Mouse (Mus musculus) ES-E14 (cell line): ENCODE measurements around the gene Colgalt2. TPM values are rescaled to one million over a fixed set of nuclear protein-coding genes. Genes with fewer than 3 reads are reported as not detected.
A peak's percentile ranks its signal among the peaks of the same experiment; 100 is the strongest.

Experiments used
- DNase-seq: peaks from one replicate; pipeline ENCODE4 v3.0.0-alpha.2; 2013; ENCODE audit warnings: low read depth, low spot score
- H3K27ac ChIP-seq: 2 replicates; pipeline ENCODE4 v1.5.1; 2012; ENCODE audit warnings: low read depth, mild to moderate bottlenecking, low read length, moderate library complexity, mixed read lengths; ENCODE audit not compliant: poor library complexity, insufficient read depth, severe bottlenecking
- H3K36me3 ChIP-seq: 2 replicates; pipeline ENCODE4 v1.6.1; 2012; ENCODE audit warnings: mild to moderate bottlenecking, low read length, moderate library complexity, mixed read lengths; ENCODE audit not compliant: control insufficient read depth, poor library complexity, insufficient read depth, severe bottlenecking
- H3K4me1 ChIP-seq, 2 experiments: fragments of 150-350 bp in 1 of 2; sonication (generic) in 1 of 2; 2 replicates each; pipeline ENCODE4 v1.6.1; 2012; ENCODE audit warnings: low read length in 2 of 2, mild to moderate bottlenecking in 1 of 2, mixed read lengths in 1 of 2; ENCODE audit not compliant: control insufficient read depth in 2 of 2, insufficient read depth in 2 of 2, poor library complexity in 1 of 2
- H3K4me3 ChIP-seq, 2 experiments: fragments of 150-350 bp in 1 of 2; sonication (generic) in 1 of 2; 2 replicates each; pipeline ENCODE4 v1.5.1; 2012; ENCODE audit warnings: low read length in 2 of 2, low read depth in 1 of 2, mild to moderate bottlenecking in 1 of 2, mixed read lengths in 1 of 2; ENCODE audit not compliant: insufficient read depth in 1 of 2, poor library complexity in 1 of 2, severe bottlenecking in 1 of 2
- H3K9ac ChIP-seq: 2 replicates; pipeline ENCODE4 v1.6.1; 2012; ENCODE audit warnings: low read depth, mild to moderate bottlenecking, low read length, mixed read lengths; ENCODE audit not compliant: poor library complexity, insufficient read depth, severe bottlenecking
- H3K9me3 ChIP-seq: fragments of 150-350 bp; sonication (generic); 2 replicates; pipeline ENCODE4 v1.6.1; 2012; ENCODE audit warnings: low read depth, mild to moderate bottlenecking, low read length; ENCODE audit not compliant: control insufficient read depth, insufficient read depth
- CHD2 ChIP-seq: IDR thresholded peaks from 2 replicates; pipeline ENCODE4 v1.6.1; 2014; ENCODE audit warnings: mild to moderate bottlenecking, low read depth, low read length, inconsistent platforms
- HCFC1 ChIP-seq: IDR thresholded peaks from 2 replicates; pipeline ENCODE4 v1.6.1; 2012; ENCODE audit warnings: low read length, inconsistent platforms, borderline replicate concordance; ENCODE audit not compliant: insufficient read depth
- MAFK ChIP-seq: IDR thresholded peaks from 2 replicates; pipeline ENCODE4 v1.6.1; 2014; ENCODE audit warnings: mild to moderate bottlenecking, low read depth, low read length, inconsistent platforms; ENCODE audit not compliant: insufficient read depth
- ZC3H11A ChIP-seq: IDR thresholded peaks from 2 replicates; pipeline ENCODE4 v1.6.1; 2012; ENCODE audit warnings: low read depth, mild to moderate bottlenecking, inconsistent platforms, low read length, borderline replicate concordance
- ZNF384 ChIP-seq: IDR thresholded peaks from 2 replicates; pipeline ENCODE4 v1.6.1; 2012; ENCODE audit warnings: low read depth, low read length, inconsistent platforms
- in situ Hi-C, 2 experiments: fragments of 600-800 bp; cut with MboI; formaldehyde crosslinking; loops; one replicate each; pipeline ENCODE4 v1.15.1; 2025; ENCODE audit warnings: low sequenced_read_pairs in 2 of 2, inconsistent platforms in 1 of 2; ENCODE audit not compliant: unreplicated experiment in 2 of 2
- total RNA-seq: library from RNA; depleted of rRNA; stranded (reverse); fragments of 300-350 nt; gene quantifications from 2 replicates; pipeline ENCODE4 v1.2.3, GENCODE M21; 2012

The Colgalt2 gene
- total RNA-seq, 1 experiment = 0.13 TPM

DNA sequence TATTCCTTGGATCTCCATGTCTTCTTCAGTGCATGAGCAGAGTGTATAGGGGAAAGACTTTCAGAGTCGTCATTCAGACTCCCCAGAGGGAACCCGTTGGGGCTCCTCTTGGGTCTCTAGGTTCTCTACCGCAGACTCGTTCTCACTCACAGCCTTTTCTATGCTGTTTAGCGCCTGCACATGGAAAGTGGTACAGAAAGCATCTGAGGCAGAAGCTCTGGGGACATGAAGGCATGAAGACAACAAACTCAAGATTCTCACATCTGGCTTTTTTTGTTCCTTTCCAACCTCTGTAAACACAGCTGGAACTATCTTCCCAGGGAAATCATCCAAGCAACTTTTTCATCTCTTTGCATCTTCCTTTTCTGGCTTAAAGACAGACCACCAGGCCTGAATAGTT lies 106.5 kb downstream of the Colgalt2 start:
- no peak for DNase-seq
- in situ Hi-C loops = no loop called here
- Histone ChIP-seq H3K9ac (no peak overlapping the region), H3K9me3 (no peaks in the 10 kb centered on the region), H3K4me1 (no peaks in the 10 kb centered on the region), H3K27ac (no peak overlapping the region), H3K4me3 (no peak overlapping the region), H3K36me3 (no peaks in the 10 kb centered on the region)
- TF ChIP-seq ZC3H11A (no peak), ZNF384 (no peak), CHD2 (no peak), MAFK (no peak), HCFC1 (no peak)

DNA sequence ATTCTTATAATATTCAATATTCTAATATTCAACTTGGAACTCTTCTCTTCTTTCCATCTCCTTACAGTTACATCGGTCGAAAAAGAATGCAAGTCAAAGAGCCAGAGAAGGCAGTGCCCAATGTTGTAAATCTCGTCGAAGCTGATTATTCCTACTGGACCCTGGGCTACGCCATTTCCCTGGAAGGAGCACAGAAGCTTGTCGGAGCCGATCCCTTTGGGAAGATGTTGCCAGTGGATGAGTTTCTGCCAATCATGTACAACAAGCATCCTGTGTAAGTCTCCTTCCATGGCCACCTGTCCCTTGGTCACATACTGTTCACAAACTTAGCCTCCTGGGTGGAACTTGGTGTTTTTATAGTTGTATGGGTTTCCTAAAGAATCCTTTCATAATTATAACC lies 107.1 kb downstream of the Colgalt2 start:
- Histone ChIP-seq H3K27ac (no peak overlapping the region), H3K4me3 (no peak overlapping the region), H3K9ac (no peak overlapping the region), H3K36me3 (no peaks in the 10 kb centered on the region), H3K4me1 (no peaks in the 10 kb centered on the region), H3K9me3 (no peaks in the 10 kb centered on the region)
- in situ Hi-C loops = no loop called here
- TF ChIP-seq MAFK = no peak
- no peak for TF ChIP-seq HCFC1
- no peak for TF ChIP-seq ZC3H11A
- TF ChIP-seq ZNF384 = no peak
- no peak for TF ChIP-seq CHD2
- DNase-seq = no peak

GRCm38 (mm10) chr1:152508481-152509220 lies 109.0 kb downstream of the Colgalt2 start:
- no peak for TF ChIP-seq CHD2
- no peak for TF ChIP-seq ZC3H11A
- no peak for TF ChIP-seq ZNF384
- TF ChIP-seq MAFK = no peak
- TF ChIP-seq HCFC1 = no peak
- Histone ChIP-seq H3K4me3 (no peak overlapping the region), H3K9me3 (no peaks in the 10 kb centered on the region), H3K27ac (no peak overlapping the region), H3K4me1 (no peaks in the 10 kb centered on the region), H3K9ac (no peak overlapping the region), H3K36me3 (no peaks in the 10 kb centered on the region)
- DNase-seq = no peak
- in situ Hi-C loops = no loop called here

DNA sequence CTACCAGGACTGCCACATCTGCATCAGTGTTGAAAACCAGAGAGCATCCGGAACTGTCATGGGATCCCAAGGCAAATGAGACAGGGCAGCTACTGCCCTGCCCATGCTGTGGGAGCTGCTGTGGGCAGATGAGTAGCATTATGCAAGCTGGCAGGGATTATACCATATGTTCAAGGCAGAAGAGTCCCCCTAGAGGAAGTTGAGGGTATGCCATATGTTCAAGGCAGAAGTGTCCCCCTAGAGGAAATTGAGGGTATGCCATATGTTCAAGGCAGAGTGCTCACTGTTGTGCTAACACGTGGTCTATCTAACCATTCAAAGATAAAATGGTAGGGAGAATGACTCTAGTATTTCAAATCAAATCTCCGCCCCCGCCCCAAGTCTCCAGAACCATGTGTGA lies 111.6 kb downstream of the Colgalt2 start:
- in situ Hi-C loops = no loop called here
- Histone ChIP-seq H3K27ac (no peak overlapping the region), H3K9me3 (no peaks in the 10 kb centered on the region), H3K4me3 (no peak overlapping the region), H3K4me1 (no peaks in the 10 kb centered on the region), H3K9ac (no peak overlapping the region), H3K36me3 (no peaks in the 10 kb centered on the region)
- DNase-seq = peak; percentile 79
- TF ChIP-seq MAFK (no peak), ZC3H11A (peak; percentile 71), ZNF384 (no peak), HCFC1 (0 out of 2 replicates have a peak, but pooled peaks have one; percentile 36), CHD2 (no peak)
